Mouse (Mus musculus): Measurements from ENCODE around the gene Prpf40b.

GRCm38 (mm10) chr15:99265679-99266078 is 29.2 kb upstream of the Prpf40b start:
- TF ChIP-seq CTCF (IDR thresholded peaks at IDR 0.05; ENCODE audit: low read depth, low read length) (peak; percentile 75), POLR2A (IDR thresholded peaks at IDR 0.05; ENCODE audit: extremely low read depth, insufficient read depth, low read length) (no peak)

All from liver, adult 2 months (tissue).